Mouse (Mus musculus) intestine, embryonic 15.5 days (tissue): Measurements from ENCODE around the gene Cdk5. TPM values are rescaled to one million over a fixed set of nuclear protein-coding genes. Genes with fewer than 3 reads are reported as not detected.
A peak's percentile ranks its signal among the peaks of the same experiment; 100 is the strongest.

Experiments
- ATAC-seq: fragments of 200-750 bp; cut with Nextera tagmentation; 2 replicates; pipeline ENCODE4 v1.8.0; 2017; ENCODE audit warnings: moderate TSS enrichment, moderate library complexity
- H3K27ac ChIP-seq: fragments of 300-500 bp; sonication (generic); 2 replicates; pipeline ENCODE4 v1.5.1; 2015; ENCODE audit warnings: mild to moderate bottlenecking, inconsistent platforms
- H3K27me3 ChIP-seq: fragments of 300-500 bp; sonication (generic); replicated peaks from 2 replicates; pipeline ENCODE4 v1.6.1; 2015; ENCODE audit warnings: inconsistent platforms
- H3K36me3 ChIP-seq: fragments of 300-500 bp; sonication (generic); 2 replicates; pipeline ENCODE4 v1.6.1; 2015; ENCODE audit warnings: inconsistent platforms
- H3K4me1 ChIP-seq: fragments of 300-500 bp; sonication (generic); replicated peaks from 2 replicates; pipeline ENCODE4 v1.6.1; 2015; ENCODE audit warnings: inconsistent platforms
- H3K4me2 ChIP-seq: fragments of 300-500 bp; sonication (generic); replicated peaks from 2 replicates; pipeline ENCODE4 v1.6.1; 2015; ENCODE audit warnings: mild to moderate bottlenecking, inconsistent platforms
- H3K4me3 ChIP-seq: fragments of 300-500 bp; sonication (generic); replicated peaks from 2 replicates; pipeline ENCODE4 v1.5.1; 2015; ENCODE audit warnings: inconsistent platforms
- H3K9ac ChIP-seq: fragments of 300-500 bp; sonication (generic); 2 replicates; pipeline ENCODE4 v1.6.1; 2015; ENCODE audit warnings: inconsistent platforms
- H3K9me3 ChIP-seq: fragments of 300-500 bp; sonication (generic); 2 replicates; pipeline ENCODE4 v1.6.1; 2016; ENCODE audit warnings: inconsistent platforms
- WGBS: fragments of 180-500 bp; shearing (Covaris S2); methylation state at CpG from one replicate; pipeline ENCODE4 v1.1.7; 2015; 5-methylcytosine and 5-hydroxymethylcytosine counted together
- polyA plus RNA-seq: library from polyadenylated mRNA; unstranded; fragments of >200 nt; fragmentation: Nextera tagmentation; extraction: Ambion mirVana; gene quantifications from 2 replicates; pipeline ENCODE4 v1.2.1, GENCODE M21; 2015

Gene Cdk5
- polyA plus RNA-seq, 1 experiment from 2014 or later, result 38.3 TPM

- WGBS, result 84% methylated on average over 7 of the region's 7 CpGs
- Histone ChIP-seq H3K4me2 (no peak within 1 kb of the TSS; the same call in 1 of the 2 replicates), H3K4me3 (no peak within 1 kb of the TSS), H3K9ac (no peak within 1 kb of the TSS), H3K27me3 (0 out of 2 replicates have a peak, but pooled peaks cover 7% of the 10 kb centered on the region), H3K4me1 (peaks cover 31% of the 10 kb centered on the region), H3K9me3 (no peaks in the 10 kb centered on the region), H3K36me3 (no peaks in the 10 kb centered on the region), H3K27ac (peak within 1 kb of the TSS; percentile 52)
- no peak for ATAC-seq
These were observed 31.5 kb downstream of the Cdk5 start, which contains the start of gene Atg9b for GRCm38 (mm10) chr5:24391864-24392263. Gene Atg9b (minus strand): TSS chr5:24392143.

- 87% methylated on average over 4 of the region's 4 CpGs for WGBS
- no peak overlapping the region for H3K9ac ChIP-seq
- H3K36me3 ChIP-seq, result no peaks in the 10 kb centered on the region
- no peaks in the 10 kb centered on the region for H3K9me3 ChIP-seq
- no peak overlapping the region for H3K27ac ChIP-seq
- no peak overlapping the region for H3K4me3 ChIP-seq
- H3K27me3 ChIP-seq, result 0 out of 2 replicates have a peak, but pooled peaks cover 18% of the 10 kb centered on the region
- ATAC-seq, result no peak
- peaks cover 32% of the 10 kb centered on the region for H3K4me1 ChIP-seq
- no peak overlapping the region for H3K4me2 ChIP-seq
These were observed 33.7 kb downstream of the Cdk5 start for GRCm38 (mm10) chr5:24389658-24390020.

DNA sequence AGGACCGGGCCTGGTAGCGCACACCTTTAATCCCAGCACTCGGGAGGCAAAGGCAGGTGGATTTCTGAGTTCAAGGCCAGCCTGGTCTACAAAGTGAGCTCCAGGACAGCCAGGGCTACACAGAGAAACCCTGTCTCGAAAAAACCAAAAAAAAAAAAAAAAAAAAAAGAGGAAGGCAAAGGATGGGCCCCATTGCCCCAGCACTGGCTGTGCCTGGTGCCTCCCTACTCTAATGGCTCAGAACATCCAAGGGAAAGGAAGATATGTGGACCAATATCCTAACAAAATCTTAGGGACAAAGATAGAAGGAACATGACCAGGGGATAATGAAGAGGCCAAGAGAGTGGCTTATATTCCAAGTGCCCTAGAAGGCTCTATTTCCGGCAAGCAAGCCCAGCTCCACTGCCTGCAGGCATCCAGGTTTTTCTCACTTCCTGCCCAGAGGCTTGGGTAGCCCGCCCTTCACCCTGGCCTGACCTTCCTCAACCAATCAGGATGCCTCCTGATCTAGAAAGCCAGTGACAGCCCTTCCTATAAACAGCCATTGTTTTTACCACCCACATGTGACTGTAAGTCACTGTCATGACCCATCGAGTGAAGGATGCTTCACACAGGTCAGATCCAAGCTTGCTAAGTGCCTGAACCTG lies 34.2 kb downstream of the Cdk5 start:
- H3K4me1 ChIP-seq, result peaks cover 33% of the 10 kb centered on the region
- no peaks in the 10 kb centered on the region for H3K36me3 ChIP-seq
- no peak overlapping the region for H3K4me2 ChIP-seq
- H3K9me3 ChIP-seq, result no peaks in the 10 kb centered on the region
- H3K4me3 ChIP-seq, result no peak overlapping the region
- H3K27ac ChIP-seq, result no peak overlapping the region
- no peak for ATAC-seq
- 0 out of 2 replicates have a peak, but pooled peaks cover 18% of the 10 kb centered on the region for H3K27me3 ChIP-seq
- 56% methylated on average over 7 of the region's 7 CpGs for WGBS
- H3K9ac ChIP-seq, result no peak overlapping the region

- Histone ChIP-seq H3K4me3 (peak overlapping the region; percentile 49), H3K27ac (0 out of 2 replicates have a peak overlapping the region, but pooled peaks have one; percentile 27), H3K27me3 (0 out of 2 replicates have a peak, but pooled peaks cover 18% of the 10 kb centered on the region), H3K9me3 (no peaks in the 10 kb centered on the region), H3K4me1 (peaks cover 36% of the 10 kb centered on the region), H3K36me3 (no peaks in the 10 kb centered on the region), H3K9ac (peak overlapping the region; percentile 60), H3K4me2 (peak overlapping the region; percentile 99)
- WGBS, result 28% methylated on average over 26 of the region's 26 CpGs
- no peak; the same call in 1 of the 2 replicates for ATAC-seq
These were observed 34.9 kb downstream of the Cdk5 start for GRCm38 (mm10) chr5:24388246-24388915.

DNA sequence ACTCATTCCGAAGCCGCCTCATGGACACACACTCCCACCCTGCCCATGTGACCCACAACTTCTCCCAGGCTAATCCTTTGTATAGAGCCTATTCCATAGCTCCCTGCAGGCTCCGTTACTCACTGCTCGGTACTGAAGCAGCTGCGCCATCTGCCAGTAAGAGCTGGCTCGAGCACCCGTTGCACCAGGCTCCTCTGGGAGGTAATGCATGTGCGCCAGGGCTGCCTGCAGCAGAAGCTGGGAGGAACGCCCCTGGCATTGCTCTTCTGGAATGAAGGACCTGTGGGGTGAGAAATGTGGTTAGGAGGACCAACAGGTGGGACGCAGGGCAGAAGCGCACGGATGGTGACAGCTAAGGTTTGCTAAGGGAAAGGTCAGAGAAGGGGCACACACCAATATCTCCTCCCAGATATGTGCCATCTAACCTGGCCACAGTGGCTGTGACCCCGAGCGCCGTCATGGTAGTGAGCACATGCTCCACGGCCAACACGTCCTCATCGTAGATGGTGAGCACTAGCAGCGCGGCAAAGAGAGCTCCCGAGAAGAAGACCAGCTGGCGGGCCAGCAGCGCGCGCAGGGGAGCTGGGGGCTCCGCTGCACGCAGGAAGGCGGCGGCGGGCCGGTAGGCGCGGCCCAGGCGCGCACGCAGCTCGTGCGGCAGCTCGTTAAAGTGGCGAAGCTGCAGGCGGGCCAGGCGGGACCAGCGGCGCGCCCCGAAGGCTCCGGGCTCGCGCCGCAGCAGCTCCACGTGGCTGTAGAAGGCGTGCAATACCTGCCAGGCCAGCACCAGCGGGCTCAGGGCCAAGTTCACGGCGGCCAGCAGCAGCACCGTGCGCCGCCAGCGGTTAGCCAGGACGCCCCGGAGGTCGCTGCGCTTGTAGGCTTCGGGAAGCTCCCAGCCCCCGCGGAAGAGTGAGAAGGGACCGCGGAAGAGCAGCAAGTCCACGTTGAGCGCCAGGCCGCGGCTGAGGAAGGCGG lies 35.8 kb downstream of the Cdk5 start:
- H3K9me3 ChIP-seq, result no peaks in the 10 kb centered on the region
- ATAC-seq, result peak; percentile 34
- H3K9ac ChIP-seq, result peak overlapping the region; percentile 60
- peak overlapping the region; percentile 49 for H3K4me3 ChIP-seq
- 0 out of 2 replicates have a peak, but pooled peaks cover 18% of the 10 kb centered on the region for H3K27me3 ChIP-seq
- under 1% methylated on average over 73 of the region's 73 CpGs for WGBS
- peak overlapping the region; percentile 99 for H3K4me2 ChIP-seq
- 0 out of 2 replicates have a peak overlapping the region, but pooled peaks have one; percentile 27 for H3K27ac ChIP-seq
- H3K4me1 ChIP-seq, result peaks cover 34% of the 10 kb centered on the region
- H3K36me3 ChIP-seq, result no peaks in the 10 kb centered on the region

DNA sequence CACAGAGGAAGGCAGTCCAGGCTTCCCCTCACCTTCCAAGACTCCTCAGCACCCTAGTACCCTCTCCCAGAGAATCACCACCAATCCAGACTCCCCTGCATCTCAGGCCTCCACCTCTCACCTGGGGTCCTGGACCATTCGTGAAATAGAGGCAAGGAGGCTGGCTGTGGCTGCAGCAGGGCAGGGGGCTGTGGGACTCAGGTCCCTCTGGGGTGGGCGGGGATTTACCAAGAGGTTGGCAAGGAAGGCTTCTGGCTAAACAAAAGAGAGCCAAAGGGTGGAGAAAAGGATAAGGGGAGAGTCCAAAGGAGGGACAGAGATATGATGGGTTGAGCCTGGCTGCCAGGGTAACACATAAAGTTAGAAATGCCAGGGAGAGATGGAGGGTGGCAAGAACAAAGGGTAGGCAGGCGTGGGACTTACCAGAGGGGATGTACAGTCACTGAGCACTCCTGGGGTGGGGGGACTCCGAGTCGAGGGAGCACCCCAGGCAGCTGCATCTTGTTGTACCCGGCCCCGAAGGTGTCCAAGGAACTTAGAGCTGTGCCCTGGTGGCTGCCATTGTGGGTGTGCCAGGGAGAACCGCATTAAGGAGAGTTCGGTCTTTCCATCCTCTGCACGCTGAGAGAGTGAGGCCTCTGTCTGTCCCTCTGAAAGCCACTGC lies 37.3 kb downstream of the Cdk5 start:
- Histone ChIP-seq H3K4me1 (peaks cover 34% of the 10 kb centered on the region), H3K9me3 (no peaks in the 10 kb centered on the region), H3K36me3 (no peaks in the 10 kb centered on the region), H3K4me3 (no peak overlapping the region), H3K27ac (no peak overlapping the region), H3K9ac (no peak overlapping the region), H3K4me2 (no peak overlapping the region), H3K27me3 (0 out of 2 replicates have a peak, but pooled peaks cover 18% of the 10 kb centered on the region)
- no peak for ATAC-seq
- WGBS, result 90% methylated on average over 10 of the region's 10 CpGs

DNA sequence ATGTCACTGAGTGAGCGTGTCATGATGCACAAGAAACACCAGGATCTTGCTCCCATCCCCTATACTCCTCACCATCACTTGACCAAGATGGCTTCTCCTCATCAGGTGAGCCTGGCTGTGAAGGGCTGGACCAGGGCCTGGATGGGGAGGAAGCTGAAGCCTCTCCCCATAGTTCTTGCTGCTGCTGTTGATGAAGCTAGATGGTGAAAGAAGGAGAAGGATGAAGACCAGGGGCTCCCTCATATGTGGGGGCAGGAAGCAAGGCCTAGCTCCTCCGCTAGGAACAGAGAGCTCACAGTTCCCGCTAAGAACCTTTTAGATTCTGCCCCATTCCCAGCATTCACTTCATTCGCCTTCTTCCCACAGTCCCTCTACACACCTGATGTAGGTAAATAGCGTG lies 38.0 kb downstream of the Cdk5 start:
- peaks cover 34% of the 10 kb centered on the region for H3K4me1 ChIP-seq
- no peak overlapping the region for H3K27ac ChIP-seq
- no peak overlapping the region for H3K9ac ChIP-seq
- H3K27me3 ChIP-seq, result 0 out of 2 replicates have a peak, but pooled peaks cover 18% of the 10 kb centered on the region
- no peaks in the 10 kb centered on the region for H3K36me3 ChIP-seq
- H3K4me3 ChIP-seq, result no peak overlapping the region
- no peaks in the 10 kb centered on the region for H3K9me3 ChIP-seq
- ATAC-seq, result no peak
- H3K4me2 ChIP-seq, result no peak overlapping the region
- 91% methylated on average over 5 of the region's 5 CpGs for WGBS

DNA sequence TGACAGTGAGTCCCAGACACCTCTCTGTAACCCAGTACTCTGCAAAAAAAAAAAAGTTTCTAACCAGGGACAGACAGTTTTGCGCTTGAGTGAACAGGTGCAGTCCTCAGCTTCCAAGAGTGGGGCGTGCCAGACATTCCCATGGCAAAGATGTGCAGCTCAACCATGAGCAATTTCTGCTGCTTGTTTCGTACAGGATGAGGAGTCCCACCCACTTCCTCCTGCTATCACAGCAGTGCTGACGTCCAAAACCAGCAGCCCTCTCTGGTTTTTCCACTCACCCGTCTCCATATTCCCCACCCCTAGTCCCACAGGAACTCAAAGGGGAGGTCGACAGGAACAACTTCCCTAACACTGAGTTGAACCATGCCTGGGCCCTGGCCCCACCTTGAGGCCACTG lies 38.9 kb downstream of the Cdk5 start:
- Histone ChIP-seq H3K36me3 (no peaks in the 10 kb centered on the region), H3K27me3 (0 out of 2 replicates have a peak, but pooled peaks cover 18% of the 10 kb centered on the region), H3K4me1 (peaks cover 30% of the 10 kb centered on the region), H3K9me3 (no peaks in the 10 kb centered on the region), H3K27ac (no peak overlapping the region), H3K4me3 (no peak overlapping the region), H3K9ac (no peak overlapping the region), H3K4me2 (no peak overlapping the region)
- ATAC-seq, result no peak
- WGBS, result 55% methylated on average over 6 of the region's 6 CpGs

DNA sequence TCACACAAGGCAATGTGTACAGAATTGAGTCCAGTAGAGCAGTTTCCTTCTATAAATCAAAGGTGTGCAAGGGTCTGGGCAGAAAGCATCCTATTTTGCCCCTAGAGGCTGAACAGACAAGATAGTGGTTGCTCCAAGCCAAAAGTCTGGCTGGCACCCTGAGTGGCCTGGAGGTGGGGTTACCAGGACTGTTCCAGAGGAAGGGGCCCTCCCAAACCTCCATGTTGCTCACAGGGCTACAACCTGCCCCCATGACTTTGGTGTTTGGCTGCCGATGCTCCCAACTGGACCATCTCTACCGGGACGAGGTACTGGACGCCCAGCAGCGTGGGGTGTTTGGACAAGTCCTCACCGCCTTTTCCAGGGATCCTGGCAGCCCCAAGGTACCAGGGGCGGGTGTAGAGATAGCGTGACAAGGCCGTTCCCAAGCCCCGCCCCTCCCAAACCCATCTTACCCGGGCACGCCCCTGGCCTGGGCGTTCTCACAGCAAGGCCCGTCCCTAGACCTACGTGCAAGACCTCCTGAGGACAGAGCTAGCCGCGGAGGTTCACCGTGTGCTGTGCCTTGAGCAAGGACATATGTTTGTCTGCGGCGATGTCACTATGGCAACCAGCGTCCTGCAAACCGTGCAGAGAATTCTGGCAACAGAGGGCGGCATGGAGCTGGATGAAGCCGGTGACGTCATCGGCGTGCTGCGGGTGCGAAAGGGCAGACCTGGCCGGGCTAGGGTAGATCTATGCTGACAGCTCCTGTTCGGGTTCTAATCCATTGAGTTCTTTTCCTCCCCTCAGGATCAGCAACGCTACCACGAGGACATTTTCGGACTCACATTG lies 40.1 kb downstream of the Cdk5 start:
- H3K4me2 ChIP-seq, result peak overlapping the region; percentile 81
- no peaks in the 10 kb centered on the region for H3K36me3 ChIP-seq
- 0 out of 2 replicates have a peak, but pooled peaks cover 17% of the 10 kb centered on the region for H3K27me3 ChIP-seq
- no peak overlapping the region for H3K27ac ChIP-seq
- peak; percentile 90 for ATAC-seq
- peaks cover 24% of the 10 kb centered on the region for H3K4me1 ChIP-seq
- peak overlapping the region; percentile 24 for H3K9ac ChIP-seq
- H3K4me3 ChIP-seq, result peak overlapping the region; percentile 33
- no peaks in the 10 kb centered on the region for H3K9me3 ChIP-seq
- 2% methylated on average over 34 of the region's 34 CpGs for WGBS

DNA sequence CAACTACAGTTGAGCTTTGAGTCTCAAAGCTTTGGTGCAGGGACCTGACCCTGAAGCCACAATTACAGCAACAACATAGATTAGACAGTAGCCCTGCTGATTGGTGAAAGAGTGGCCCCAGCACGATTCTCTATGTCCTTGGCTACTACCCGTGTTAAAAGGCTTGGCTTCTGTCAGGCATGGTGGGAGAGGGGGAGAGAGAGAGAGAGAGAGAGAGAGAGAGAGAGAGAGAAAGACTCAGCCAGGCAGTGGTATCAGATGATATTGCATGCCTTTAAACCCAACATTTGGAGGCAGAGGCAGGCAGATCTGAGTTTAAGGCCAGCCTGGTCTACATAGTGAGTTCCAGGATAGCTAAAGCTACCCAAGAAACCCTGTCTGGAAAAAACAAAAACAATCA lies 41.3 kb downstream of the Cdk5 start:
- Histone ChIP-seq H3K4me2 (no peak overlapping the region), H3K4me1 (peaks cover 12% of the 10 kb centered on the region), H3K27me3 (0 out of 2 replicates have a peak, but pooled peaks cover 12% of the 10 kb centered on the region), H3K9me3 (no peaks in the 10 kb centered on the region), H3K9ac (no peak overlapping the region), H3K27ac (no peak overlapping the region), H3K4me3 (no peak overlapping the region), H3K36me3 (no peaks in the 10 kb centered on the region)
- no peak for ATAC-seq
- 65% methylated on average over 2 of the region's 2 CpGs for WGBS

GRCm38 (mm10) chr5:24381486-24381885 lies 41.8 kb downstream of the Cdk5 start:
- 0 out of 2 replicates have a peak, but pooled peaks cover 7% of the 10 kb centered on the region for H3K27me3 ChIP-seq
- H3K4me3 ChIP-seq, result no peak overlapping the region
- no peaks in the 10 kb centered on the region for H3K9me3 ChIP-seq
- no peak for ATAC-seq
- WGBS, result 67% methylated on average over 6 of the region's 6 CpGs
- no peaks in the 10 kb centered on the region for H3K36me3 ChIP-seq
- no peak overlapping the region for H3K9ac ChIP-seq
- no peak overlapping the region for H3K4me2 ChIP-seq
- no peak overlapping the region for H3K27ac ChIP-seq
- peaks cover 9% of the 10 kb centered on the region for H3K4me1 ChIP-seq
